Mouse (Mus musculus) right cerebral cortex, postnatal 36 days (tissue): ENCODE data around the gene Cd3eap.

ENCODE experiments used
- DNase-seq, 2 experiments: peaks; one replicate each; pipeline ENCODE4 v3.0.0; 2022; ENCODE audit warnings: low spot score in 2 of 2, mixed read lengths in 1 of 2

The Cd3eap gene

DNA sequence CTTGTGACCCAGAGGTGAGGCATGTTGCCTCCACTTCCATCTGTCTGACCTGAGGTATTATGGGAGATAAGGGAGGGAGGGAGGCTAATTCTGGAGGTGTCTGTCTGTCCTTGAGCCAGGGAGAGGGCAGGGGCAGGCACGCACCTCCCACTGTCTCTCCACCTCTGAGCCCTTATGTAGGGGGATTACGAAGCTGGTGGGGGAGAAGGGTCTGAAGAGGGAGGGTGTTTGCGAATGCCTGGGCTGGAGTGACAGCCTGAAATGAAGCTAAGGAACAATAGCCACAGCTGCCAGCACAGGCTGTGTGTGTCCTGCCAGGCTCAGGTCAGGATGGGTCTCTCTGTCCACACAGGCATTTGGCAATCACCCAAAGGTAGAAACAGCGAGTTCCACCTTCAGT is 3.0 kb upstream of the Cd3eap start:
- no peak for DNase-seq

DNA sequence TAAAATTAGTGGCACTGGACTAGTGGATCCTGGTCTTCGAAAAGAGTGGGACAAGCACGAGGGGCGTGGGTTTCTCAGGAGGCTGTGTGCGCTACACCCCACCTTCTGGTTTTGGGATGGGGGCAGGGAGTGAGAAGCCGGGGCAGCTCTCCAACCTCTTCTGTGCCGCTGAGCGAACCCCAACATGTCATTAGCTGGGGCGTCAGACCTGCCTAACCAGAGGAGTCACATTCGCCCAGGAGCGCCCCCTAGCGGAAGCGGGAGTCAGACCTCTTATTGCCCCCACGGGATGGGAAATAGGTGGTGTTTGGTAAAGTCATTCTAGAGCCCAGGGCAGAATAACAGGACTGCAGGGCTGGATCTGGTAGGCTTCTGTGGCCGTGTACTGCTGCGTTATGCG is 2.4 kb upstream of the Cd3eap start:
- DNase-seq: peak in 1 of 2 experiments; percentile 35

DNA sequence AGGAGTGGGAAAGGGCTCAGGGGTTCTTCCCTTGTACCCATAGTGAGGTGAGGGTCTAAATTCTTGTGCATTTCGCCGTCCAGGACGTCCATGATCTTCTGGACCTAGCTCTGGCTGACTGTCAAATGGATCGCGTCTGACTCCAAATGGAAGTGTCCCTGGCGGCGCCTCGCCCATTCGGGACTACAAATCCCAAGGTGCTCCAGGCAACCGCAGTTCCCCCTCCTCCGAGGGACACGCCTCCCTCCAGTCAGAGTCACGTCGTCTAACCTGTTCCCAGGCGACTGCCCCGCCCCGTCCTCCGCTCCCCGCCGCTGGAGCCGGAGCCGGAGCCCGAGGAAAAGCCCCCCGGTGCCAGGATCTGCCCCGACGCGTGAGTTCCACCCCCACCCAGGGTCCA is 1.7 kb upstream of the Cd3eap start:
- DNase-seq: peak; percentile 90 to 93

DNA sequence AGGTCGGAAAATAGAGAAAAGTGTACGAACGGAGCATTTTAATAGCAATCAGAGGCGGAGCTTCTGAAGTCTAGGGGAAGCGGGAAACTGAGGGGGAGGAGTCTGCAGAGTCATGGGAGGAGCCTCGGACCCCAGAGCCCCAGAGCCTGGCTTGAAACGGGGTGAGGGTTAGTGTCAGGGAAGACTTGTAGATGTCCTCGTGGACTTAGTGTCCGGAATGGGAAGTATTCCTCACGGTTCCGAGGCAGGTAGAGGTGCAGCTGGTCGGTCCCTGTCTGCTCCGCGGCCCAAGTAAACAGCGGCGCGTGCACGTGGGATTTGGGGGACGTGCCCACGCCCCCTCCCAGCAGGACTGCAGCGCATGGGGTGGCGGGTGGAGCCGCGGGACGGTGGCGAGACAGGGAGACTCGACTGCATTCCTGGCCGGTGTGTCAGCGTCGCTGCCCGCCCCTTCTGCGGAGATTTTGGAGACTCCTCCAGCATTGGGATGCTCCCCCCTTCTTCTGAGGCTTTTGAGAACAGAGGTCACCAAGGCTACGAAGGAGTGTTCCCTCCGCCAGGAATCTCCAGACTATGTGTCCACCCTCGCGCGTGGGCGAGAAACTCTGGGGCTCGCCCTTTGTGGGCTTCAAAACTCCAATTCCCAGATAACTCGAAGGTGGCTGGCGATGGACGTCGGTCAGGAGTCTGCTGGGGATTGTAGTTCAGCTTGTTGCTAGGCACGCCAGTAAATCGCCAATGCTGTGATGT is 784 bp upstream of the Cd3eap start:
- peak; percentile 68 to 72 for DNase-seq

DNA sequence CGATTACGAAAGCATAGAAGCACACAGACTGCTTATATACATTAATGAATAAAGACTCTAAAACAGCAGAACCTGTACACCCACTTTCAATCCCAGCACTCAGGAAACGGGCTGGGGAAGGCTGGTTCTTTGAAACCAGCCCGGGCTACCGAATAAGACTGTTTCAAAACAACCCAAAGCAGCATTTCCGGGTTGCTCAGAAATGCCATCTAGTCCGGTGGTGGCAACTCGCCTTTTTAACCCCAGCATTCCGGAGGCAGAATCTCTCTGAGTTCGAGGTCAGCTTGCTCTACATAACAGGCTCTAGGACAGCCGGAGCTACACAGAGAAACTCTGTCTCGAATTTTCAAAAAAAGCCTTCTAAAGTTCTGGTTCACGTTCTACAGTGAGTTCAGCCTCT is 649 bp downstream of the Cd3eap start:
- no peak for DNase-seq

DNA sequence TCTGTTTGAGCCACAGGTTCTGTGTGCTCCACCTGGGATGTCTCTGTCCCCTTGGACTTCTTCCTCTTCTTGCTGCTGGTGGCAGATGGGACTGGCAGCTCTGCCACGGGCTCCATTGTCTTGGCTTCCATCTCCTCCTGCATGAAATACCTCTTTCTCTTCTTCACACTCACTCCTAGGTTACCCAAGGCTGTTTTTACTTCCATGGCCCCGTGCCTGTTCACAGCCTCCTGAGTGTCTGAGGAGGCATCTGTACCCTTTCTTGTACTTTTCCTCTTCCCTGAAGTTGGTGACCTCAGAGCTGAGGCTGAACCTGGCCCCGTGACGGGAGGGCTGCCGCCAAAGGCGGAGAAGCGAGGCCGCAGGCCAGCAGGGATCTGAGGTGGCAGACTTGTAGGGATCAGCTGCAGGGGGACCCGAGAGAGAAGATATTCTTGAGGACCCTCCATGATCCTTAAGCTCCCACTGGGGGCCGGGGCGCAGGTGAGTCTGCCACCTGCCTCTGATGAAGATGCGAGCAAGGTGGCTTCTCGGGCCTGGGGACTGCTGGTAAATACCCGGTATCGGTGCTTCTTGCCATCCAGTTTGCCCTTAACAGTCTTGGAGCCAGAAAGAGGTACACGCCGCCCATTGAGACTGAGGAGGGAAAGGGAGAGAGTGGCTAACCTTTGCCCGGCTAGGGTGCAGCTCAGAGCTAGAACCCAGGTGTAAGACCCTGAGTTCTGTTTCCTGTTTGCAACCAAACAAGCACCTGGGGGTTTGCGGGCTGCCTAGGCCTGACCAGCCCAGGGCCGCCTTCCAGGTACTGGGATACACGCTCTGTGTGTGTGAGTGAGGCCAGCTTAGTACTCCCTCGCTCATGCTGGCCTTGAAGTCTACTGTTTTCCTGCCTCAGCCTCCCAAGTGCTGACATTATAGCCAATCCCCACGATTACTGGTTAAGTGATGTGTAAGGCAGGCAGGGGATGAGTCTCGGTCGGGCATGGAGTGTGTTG is 1.6 kb downstream of the Cd3eap start:
- no peak for DNase-seq

DNA sequence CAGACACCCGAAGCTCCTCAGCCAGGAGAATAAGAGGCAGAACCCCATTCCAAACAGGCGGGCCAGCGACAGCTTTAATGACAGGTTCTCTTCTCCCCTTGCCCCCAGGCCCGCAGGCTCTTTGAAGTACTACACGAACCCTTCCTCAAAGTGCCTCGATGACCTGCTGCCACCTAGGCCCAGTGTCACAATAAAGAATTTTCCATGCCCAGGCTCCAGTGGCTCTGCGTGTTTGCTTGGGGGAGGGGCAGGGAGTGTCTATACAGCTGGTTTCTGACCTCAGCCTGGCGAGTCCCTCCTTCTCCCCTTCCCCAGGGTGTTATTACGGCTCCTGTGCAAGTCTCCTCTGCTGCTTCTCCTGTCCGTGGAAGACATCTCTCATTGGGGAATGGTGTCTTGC is 3.0 kb downstream of the Cd3eap start:
- DNase-seq: no peak

DNA sequence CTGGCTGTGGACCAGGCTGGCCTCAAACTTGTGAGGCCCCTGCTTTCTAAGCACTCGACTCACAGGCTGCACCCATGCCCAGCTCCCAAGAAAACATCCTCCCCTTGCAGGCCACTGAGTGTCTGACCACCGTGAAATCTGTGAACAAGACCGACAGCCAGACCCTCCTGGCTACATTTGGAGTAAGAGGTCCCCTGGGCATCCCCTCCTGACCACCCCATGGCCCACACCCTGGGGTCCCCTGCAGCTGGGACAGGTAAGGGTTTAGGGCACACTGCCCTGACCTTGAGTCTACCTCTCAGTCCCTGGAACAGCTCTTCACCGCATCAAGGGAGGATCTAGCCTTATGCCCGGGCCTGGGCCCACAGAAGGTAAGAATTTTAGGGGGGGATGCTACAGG is 4.3 kb downstream of the Cd3eap start:
- no peak for DNase-seq

DNA sequence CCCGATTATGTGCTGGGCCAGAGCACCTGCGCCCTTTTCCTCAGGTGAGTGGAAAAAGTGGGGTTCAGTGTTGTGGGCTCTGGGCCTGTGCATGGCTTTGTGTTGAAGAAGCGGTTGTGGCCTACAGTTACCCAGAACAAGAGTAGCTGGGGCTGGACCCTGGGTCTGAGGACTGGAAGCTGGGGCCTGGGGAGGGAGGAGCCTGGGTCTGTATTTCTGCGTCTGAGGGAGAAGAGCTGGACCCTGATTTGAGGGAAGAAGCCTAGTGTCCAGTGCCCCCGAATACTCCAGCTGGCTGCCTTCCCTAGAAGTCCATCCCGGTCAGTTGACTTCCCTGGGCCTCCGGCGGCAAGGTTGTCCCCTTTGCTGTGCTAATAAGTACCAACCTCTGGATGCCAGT is 9.1 kb downstream of the Cd3eap start:
- DNase-seq: no peak

DNA sequence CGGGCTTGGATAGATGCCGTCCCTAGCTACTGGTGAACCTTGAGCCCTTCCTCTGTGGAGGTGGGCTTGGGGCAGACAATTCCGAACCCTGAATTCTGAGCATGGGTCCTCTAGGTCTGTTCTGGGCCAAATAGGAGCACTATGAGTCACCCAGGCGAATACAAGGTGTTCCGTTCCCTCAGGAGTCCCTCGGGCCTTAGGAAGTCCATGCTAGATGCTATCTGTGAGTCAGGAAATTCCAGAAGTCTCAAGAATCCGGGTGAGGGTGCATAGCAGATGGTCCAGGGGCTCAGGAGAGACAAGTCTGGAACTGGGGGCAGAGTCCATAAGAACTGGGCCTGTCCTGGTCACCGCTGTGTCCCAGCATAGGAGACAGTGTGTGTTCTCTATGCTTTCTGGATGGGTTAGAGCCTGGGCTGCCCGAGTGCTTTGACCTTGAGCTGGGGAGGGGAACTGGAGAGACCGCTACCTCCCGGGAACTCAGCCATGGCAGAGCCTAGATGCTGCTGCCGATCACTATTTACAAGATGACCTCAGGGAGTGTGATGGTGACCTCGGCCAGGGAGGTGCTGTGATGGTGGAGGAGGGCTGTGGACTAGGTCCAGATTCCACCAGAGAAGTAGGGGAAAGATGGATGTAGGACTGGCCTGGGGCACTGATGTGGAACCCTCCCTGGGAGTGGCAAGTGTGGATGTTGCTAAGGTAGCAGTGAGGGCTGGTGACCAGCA is 9.9 kb downstream of the Cd3eap start:
- no peak for DNase-seq

DNA sequence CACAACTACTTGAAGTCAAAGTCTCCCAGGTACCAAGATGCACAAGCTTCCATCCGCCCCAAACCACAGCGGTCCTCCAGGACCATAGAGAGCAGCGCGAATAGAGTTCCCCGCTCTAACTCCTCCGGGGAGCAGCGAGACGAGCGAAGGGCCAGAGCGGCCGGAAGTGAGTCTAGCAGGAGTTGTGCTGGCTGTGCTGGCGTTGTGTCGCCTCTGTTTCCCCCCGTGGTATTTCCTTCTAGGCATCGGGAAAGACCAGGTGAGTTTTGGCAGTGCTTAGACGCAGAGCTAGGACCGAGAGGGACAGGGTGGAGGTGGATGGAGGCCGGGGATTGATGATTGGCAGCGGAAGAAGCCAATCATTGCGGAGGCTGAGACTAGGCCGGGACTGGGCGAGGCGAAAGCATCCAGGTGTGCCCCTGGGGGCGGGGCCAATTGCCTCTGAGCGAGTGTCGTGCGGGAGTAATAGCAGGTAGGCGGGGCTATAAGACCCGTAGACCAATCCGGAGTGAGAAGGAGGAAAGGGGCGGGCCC is 14.3 kb downstream of the Cd3eap start:
- peak; percentile 94 to 96 for DNase-seq

DNA sequence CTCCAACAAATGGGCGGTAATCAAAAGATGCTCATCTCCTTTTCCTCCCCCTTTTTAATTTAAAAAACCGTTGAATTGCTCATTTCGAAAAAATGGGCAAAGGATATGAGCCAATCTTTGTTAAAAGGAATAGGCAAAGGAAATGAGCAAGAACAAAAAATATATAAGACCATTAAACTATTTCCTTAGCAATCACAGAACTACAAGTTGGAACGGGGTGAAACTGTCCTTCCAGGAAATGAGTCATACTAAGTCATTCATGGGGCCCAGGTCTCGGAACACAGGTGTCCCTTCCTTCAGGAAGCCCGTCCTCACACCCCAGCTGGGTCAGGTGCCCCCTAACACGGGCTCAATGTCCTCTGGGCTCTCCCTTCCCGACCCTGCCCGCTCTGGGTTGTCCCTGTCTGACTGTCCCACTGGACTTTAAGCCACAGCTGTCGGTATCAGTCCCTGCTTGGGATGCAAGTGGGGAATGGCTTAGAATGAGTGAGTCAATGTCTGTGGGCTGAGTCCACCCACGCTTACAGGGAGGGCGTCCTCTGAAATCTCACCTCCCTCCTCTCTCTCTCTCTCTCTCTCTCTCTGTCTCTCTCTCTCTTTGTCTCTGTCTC is 14.9 kb downstream of the Cd3eap start, which contains the start of gene Ercc1:
Gene Ercc1 (plus strand): TSS at position 542 of the 611 bp plus-strand sequence.
- no peak for DNase-seq

DNA sequence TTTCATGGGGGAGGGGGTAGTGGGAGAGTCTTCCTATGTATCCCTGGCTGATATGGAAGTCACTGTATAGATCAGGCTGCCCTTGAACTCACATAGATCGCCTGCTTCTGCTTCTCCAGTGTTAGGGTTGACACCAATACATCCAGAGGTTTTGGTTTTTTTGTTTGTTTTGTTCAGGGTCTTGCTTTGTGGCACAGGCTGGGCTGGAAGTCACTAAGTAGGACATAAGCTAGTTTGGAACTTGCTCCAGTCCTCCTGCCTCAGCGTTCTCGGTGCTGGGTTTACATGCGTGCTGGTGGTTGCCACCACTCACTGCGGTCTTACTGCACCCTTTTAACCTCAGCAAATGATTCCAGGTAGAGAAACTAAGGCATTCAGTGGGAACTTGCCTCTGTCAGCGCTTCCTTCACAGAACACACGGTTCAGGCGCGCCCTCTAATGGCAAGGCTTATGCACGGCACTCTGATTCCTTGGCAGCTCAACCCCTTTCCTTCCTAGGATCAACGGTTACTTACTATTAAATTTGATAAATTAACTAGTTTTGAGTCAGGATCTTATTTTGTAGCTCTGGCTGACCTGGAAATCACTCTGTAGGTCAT is 16.0 kb downstream of the Cd3eap start:
- DNase-seq: peak in 1 of 2 experiments; percentile 50

DNA sequence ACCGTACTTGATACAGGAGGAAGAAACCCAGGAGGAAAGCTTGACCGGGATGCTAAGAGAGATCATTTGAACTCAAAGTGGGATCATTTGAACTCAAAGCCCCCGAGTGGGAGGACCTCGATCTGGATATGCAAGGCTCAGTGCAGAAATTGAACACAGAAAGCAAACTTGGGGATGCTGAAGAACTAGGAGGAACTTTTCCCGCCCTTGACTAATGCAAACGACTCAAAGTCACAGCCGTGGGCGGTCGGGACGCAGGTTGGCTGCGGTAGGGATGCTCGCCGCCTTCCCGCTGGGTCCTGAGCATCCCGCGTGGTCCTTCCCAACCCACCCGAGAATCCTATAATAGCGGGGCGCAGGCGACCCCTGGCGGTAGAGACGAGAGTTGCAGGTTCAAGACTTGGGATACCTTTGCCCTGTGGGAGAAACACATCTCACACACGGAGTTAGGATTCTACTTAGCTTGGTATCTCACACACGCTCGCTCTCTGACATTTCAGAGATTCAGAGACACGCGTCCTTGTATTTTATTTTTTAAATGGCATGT is 16.7 kb downstream of the Cd3eap start:
- peak; percentile 80 to 84 for DNase-seq

DNA sequence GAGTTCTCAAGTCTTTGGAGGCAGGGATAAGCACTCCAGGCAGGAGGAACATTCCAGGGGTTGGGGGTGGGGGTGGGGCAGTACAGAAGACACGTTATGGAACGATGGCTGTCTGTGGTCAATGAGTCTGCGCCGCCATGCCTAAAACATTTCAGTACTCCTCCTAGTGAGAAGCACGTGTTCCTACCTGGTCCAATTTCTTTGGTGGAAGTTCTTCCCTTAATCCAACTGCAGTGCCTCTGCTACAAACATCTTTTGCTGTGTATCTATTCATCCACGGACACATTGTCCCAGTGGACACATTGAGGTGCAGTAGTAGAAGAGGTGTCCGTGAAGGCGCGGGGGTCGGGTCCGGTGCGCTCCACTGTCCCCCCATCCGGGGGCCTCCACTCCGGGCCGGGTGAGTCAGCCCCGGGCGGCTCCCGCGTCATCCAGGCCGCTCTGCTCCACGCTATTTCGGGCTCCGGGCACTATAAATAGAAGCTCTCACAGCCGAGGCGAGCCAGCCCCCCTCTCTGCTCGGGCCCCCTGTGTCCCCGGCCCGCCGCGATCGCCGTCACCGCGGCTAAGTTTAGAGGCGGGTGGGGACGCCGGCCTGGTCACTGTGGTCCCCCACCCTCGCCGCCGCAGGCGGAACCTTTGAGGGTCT is 17.4 kb downstream of the Cd3eap start:
- DNase-seq: peak; percentile 50 to 69

DNA sequence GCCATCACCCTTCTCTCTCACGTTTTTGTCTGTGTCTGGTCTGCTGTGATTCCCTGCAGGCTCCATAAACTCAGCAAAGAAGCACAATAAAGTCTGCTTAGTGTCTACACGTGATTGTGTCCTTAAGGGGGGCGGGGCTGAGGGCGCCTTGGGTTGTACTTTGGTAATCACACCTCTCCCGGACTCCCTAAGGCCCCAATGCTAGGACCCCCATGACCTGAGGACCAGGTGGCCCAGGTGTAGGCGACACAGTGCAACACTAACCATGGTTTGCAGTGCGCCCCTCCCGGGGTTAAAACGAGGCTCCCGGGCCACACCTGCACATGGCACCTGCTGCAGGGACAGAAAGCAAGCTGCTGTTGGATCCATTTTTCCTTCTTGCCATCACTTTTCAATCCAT is 18.0 kb downstream of the Cd3eap start:
- DNase-seq: no peak

DNA sequence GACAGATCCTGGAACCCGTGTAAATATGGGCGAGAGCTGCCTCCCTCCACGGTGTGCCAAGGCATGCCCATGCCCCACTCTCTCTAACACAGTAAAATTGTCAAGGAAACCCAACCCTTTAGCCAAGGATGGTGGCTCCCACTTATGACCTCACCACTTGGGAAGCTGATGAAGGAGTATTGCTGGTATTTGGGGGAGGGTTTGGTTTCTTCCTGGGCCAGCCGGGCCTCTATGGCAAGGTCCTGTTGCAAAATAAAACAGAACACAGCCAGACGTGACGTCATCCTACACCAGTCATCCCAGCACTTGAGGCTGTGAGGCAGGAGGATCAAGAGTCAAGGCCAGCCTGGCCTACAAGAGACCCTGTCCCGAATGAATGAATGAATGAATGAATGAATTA is 20.7 kb downstream of the Cd3eap start:
- DNase-seq: no peak

DNA sequence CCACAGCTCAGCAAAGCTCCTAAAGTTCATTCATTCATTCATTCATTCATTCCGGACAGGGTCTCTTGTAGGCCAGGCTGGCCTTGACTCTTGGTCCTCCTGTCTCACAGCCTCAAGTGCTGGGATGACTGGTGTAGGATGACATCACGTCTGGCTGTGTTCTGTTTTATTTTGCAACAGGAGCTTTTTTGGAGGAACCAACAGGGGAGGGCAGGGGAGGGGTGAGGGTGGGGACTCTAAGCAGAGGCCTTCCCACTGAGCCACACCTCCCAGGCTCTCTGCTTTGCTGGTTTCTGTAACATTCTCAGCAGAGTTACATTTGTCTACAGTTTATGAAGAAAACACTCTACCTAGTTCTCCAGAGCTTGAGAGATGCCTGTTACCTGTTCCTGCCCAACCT is 21.2 kb downstream of the Cd3eap start:
- DNase-seq: no peak

DNA sequence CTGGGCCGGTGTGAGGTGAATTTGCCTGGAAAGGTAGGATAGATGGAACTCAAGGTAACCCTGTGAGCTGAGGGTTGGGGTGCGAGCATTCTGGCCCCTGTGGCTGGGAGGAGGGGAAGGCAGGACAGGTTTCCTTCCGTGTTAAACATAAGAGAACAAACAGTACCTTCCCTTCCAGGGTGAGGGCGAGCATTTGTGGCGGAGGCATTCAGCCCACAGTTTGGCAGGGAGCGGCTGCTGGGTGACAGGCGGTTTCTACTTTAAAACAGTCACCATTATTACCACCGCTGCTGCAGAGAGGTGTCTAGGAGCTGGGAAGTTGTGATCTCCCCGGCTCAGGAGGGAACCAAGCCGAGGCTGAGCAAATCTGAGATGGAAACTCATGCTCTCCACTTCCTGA is 22.2 kb downstream of the Cd3eap start:
- DNase-seq: peak in 1 of 2 experiments; percentile 56

DNA sequence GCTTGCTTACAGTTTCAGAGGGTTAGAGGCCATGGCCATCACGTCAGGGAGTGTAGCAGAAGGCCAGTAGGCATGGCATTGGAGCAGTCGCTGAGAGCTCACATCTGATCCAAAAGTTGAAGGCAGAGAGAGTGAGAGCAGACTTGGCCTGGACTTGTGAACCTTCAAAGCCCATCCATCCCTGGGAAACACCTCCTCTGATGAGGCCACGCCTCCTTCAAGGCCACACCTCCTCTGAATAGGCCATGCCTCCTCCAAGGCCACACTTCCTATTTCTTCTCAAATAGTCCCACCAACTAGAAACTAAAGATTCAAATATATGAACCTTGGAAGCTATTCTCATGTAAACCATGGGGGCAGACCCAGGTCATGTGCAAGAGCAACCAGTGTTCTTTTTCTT is 23.7 kb downstream of the Cd3eap start:
- DNase-seq: no peak
